10 mouse cellular contexts compared by ENCODE assay signal in the genomic region with DNA sequence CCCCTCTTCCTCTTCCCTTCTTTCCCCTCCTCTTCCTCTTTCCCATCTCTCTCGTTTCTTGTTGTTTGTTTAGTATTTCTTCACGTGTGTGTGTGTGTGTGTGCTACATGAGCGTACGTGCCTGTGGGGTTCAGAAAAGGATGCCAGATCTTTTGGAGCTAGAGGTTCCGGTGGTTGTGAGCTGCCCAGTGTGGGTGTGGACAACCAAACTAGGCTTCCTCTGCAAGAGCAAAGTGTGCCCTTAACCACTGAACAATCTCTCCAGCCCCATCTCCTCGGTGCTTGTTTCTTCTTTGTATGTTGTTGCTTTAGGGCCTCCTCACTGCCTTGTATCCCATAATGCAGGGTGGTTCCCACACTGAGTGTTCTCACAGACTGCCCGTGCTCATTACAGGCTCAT.
"Had no signal": no experiment of that assay in that cellular context is flagged by ENCODE, and none has a peak within 500 bp of the region (broad histone marks: within the 10 kb centered on the region; RNA-seq: fewer than 3 reads in every experiment).

No protein-coding gene starts in this region.

- ATAC-seq: lung, postnatal 0 days; midbrain, embryonic 15.5 days had no signal

- DNase-seq: kidney, adult 11 months; kidney, adult 9 months; kidney, postnatal 4 days; lung, adult 2 months; lung, postnatal 4 days; right cerebral cortex, postnatal 25 days; thymus, adult 18-20 months; thymus, postnatal 14 days had no signal
